Mouse (Mus musculus): ENCODE data around the gene Pcolce2. TPM values are rescaled to one million over a fixed set of nuclear protein-coding genes. Genes with fewer than 3 reads are reported as not detected.

The Pcolce2 gene
- total and polyA plus RNA-seq, 3 experiments, result not detected

GRCm38 (mm10) chr9:95653363-95653762, 16.0 kb downstream of the Pcolce2 start:
- H3K9ac ChIP-seq (ENCODE audit: control insufficient read depth, low read depth, low read length, poor library complexity, severe bottlenecking), result no peak overlapping the region
- H3K27ac ChIP-seq (ENCODE audit: control insufficient read depth, low read depth, low read length), result no peak overlapping the region
- 0 out of 4 replicates have a peak, but pooled peaks cover 0 to 2% of the 10 kb centered on the region in 2 experiments for H3K36me3 ChIP-seq (ENCODE audit: control insufficient read depth in 1 of 2, insufficient read depth in 2 of 2, low read length in 2 of 2)
- H3K4me1 ChIP-seq (ENCODE audit: control insufficient read depth in 1 of 2, insufficient read depth in 2 of 2, low read length in 2 of 2), result no peaks in the 10 kb centered on the region
- H3K9me3 ChIP-seq (replicated peaks; ENCODE audit: insufficient read depth, low read length), result no peaks in the 10 kb centered on the region
- no peaks in the 10 kb centered on the region for H3K27me3 ChIP-seq (ENCODE audit: control insufficient read depth in 1 of 2, insufficient read depth in 2 of 2, low read length in 2 of 2)
- TF ChIP-seq NRF1 (IDR thresholded peaks at IDR 0.05; ENCODE audit: insufficient read depth, low read depth, low read length, poor library complexity, severe bottlenecking), result no peak
- TF ChIP-seq BHLHE40 (IDR thresholded peaks at IDR 0.05; ENCODE audit: borderline replicate concordance, low read depth, low read length), result no peak
- TF ChIP-seq MXI1 (IDR thresholded peaks at IDR 0.05; ENCODE audit: low read depth, low read length), result no peak
- TF ChIP-seq TCF12 (IDR thresholded peaks at IDR 0.05; ENCODE audit: low read depth, low read length), result no peak
- no peak for TF ChIP-seq ZKSCAN1 (IDR thresholded peaks at IDR 0.05; ENCODE audit: low read depth, low read length)
- no peak for TF ChIP-seq TBP (IDR thresholded peaks at IDR 0.05; ENCODE audit: low read depth, low read length)
- TF ChIP-seq E2F4 (IDR thresholded peaks at IDR 0.05; ENCODE audit: borderline replicate concordance, low read depth, low read length), result no peak
- no peak for TF ChIP-seq MEF2A (IDR thresholded peaks at IDR 0.05; ENCODE audit: extremely low read depth, insufficient replicate concordance, low read depth, low read length, poor library complexity, severe bottlenecking)
- no peak for TF ChIP-seq UBTF (IDR thresholded peaks at IDR 0.05; ENCODE audit: borderline replicate concordance, insufficient read depth, low read depth, low read length)
- TF ChIP-seq POLR2AphosphoS5 (IDR thresholded peaks at IDR 0.05; ENCODE audit: borderline replicate concordance, low read depth, low read length), result no peak
- no peaks in the 10 kb centered on the region for H3K79me2 ChIP-seq (ENCODE audit: control insufficient read depth, insufficient read depth, low read length, poor library complexity)
- no peak for DNase-seq (ENCODE audit: low read depth, low spot score)
- no peak overlapping the region for H3K4me3 ChIP-seq (ENCODE audit: control insufficient read depth in 1 of 2, insufficient read depth in 1 of 2, low read depth in 2 of 2, low read length in 2 of 2)

- no peaks in the 10 kb centered on the region for H3K79me2 ChIP-seq (ENCODE audit: control insufficient read depth, insufficient read depth, low read length, poor library complexity)
- 0 out of 4 replicates have a peak, but pooled peaks cover 0 to 2% of the 10 kb centered on the region in 2 experiments for H3K36me3 ChIP-seq (ENCODE audit: control insufficient read depth in 1 of 2, insufficient read depth in 2 of 2, low read length in 2 of 2)
- TF ChIP-seq POLR2AphosphoS2 (IDR thresholded peaks at IDR 0.05; ENCODE audit: low read length) (no peak), CHD2 (IDR thresholded peaks at IDR 0.05; ENCODE audit: low read length) (no peak), KAT2A (conservative IDR thresholded peaks at IDR 0.05; ENCODE audit: low read depth, low read length) (no peak), EP300 (IDR thresholded peaks at IDR 0.05; ENCODE audit: low read depth in 1 of 2, low read length in 2 of 2) (no peak), NRF1 (IDR thresholded peaks at IDR 0.05; ENCODE audit: insufficient read depth, low read depth, low read length, poor library complexity, severe bottlenecking) (no peak), TBP (IDR thresholded peaks at IDR 0.05; ENCODE audit: low read depth, low read length) (no peak), ZC3H11A (IDR thresholded peaks at IDR 0.05; ENCODE audit: low read depth, low read length) (no peak), CTCF (IDR thresholded peaks at IDR 0.05 in 2 of 3, conservative IDR thresholded peaks at IDR 0.05 in 1 of 3; ENCODE audit: control insufficient read depth in 1 of 3, insufficient read depth in 1 of 3, low read depth in 2 of 3, low read length in 3 of 3, poor library complexity in 1 of 3, severe bottlenecking in 1 of 3) (no peak), HCFC1 (IDR thresholded peaks at IDR 0.05; ENCODE audit: low read depth, low read length) (no peak), SIN3A (IDR thresholded peaks at IDR 0.05; ENCODE audit: low read length) (no peak), UBTF (IDR thresholded peaks at IDR 0.05; ENCODE audit: borderline replicate concordance, insufficient read depth, low read depth, low read length) (no peak), ZMIZ1 (IDR thresholded peaks at IDR 0.05; ENCODE audit: low read depth, low read length) (no peak), MYC (IDR thresholded peaks at IDR 0.05; ENCODE audit: low read depth, low read length) (no peak), RAD21 (IDR thresholded peaks at IDR 0.05; ENCODE audit: low read depth, low read length) (no peak), POLR2A (IDR thresholded peaks at IDR 0.05; ENCODE audit: control insufficient read depth in 1 of 2, insufficient read depth in 1 of 2, low read depth in 1 of 2, low read length in 2 of 2, poor library complexity in 1 of 2) (no peak), GABPA (IDR thresholded peaks at IDR 0.05; ENCODE audit: low read depth, low read length) (no peak), SMC3 (IDR thresholded peaks at IDR 0.05; ENCODE audit: low read depth, low read length) (no peak), TAL1 (IDR thresholded peaks at IDR 0.05; ENCODE audit: low read length) (no peak), ELF1 (IDR thresholded peaks at IDR 0.05; ENCODE audit: low read depth, low read length) (no peak), MYB (IDR thresholded peaks at IDR 0.05; ENCODE audit: low read depth, low read length) (no peak)
- H3K27ac ChIP-seq (ENCODE audit: control insufficient read depth, low read depth, low read length), result no peak overlapping the region
- H3K4me3 ChIP-seq (ENCODE audit: control insufficient read depth in 1 of 2, insufficient read depth in 1 of 2, low read depth in 2 of 2, low read length in 2 of 2), result no peak overlapping the region
- no peaks in the 10 kb centered on the region for H3K4me1 ChIP-seq (ENCODE audit: control insufficient read depth in 1 of 2, insufficient read depth in 2 of 2, low read length in 2 of 2)
- DNase-seq (ENCODE audit: low read depth, low spot score), result no peak
- H3K9me3 ChIP-seq (replicated peaks; ENCODE audit: insufficient read depth, low read length), result no peaks in the 10 kb centered on the region
- no peak overlapping the region for H3K9ac ChIP-seq (ENCODE audit: control insufficient read depth, low read depth, low read length, poor library complexity, severe bottlenecking)
- no peaks in the 10 kb centered on the region for H3K27me3 ChIP-seq (ENCODE audit: control insufficient read depth in 1 of 2, insufficient read depth in 2 of 2, low read length in 2 of 2)
Measured at GRCm38 (mm10) chr9:95654356-95654755, 17.0 kb downstream of the Pcolce2 start.

Data from MEL (cell line).